Mouse (Mus musculus) lung, embryonic 16.5 days (tissue): Measurements from ENCODE around the gene Pibf1. TPM values are rescaled to one million over a fixed set of nuclear protein-coding genes. Genes with fewer than 3 reads are reported as not detected.

ENCODE experiments used
- ATAC-seq: fragments of 200-750 bp; cut with Nextera tagmentation; 2 replicates; pipeline ENCODE4 v1.8.0; 2017; ENCODE audit warnings: low read depth, mild to moderate bottlenecking, moderate library complexity
- H3K27ac ChIP-seq: fragments of 300-500 bp; sonication (generic); 2 replicates; pipeline ENCODE4 v1.5.1; 2014; ENCODE audit warnings: mild to moderate bottlenecking, control low read depth, low read length
- H3K27me3 ChIP-seq: fragments of 300-500 bp; sonication (generic); 2 replicates; pipeline ENCODE4 v1.6.1; 2014; ENCODE audit warnings: low read depth, low read length, mixed read lengths; ENCODE audit not compliant: control insufficient read depth, insufficient read depth
- H3K36me3 ChIP-seq: fragments of 300-500 bp; sonication (generic); 2 replicates; pipeline ENCODE4 v1.6.1; 2014; ENCODE audit warnings: low read length; ENCODE audit not compliant: control insufficient read depth, insufficient read depth
- H3K4me1 ChIP-seq: fragments of 300-500 bp; sonication (generic); replicated peaks from 2 replicates; pipeline ENCODE4 v1.6.1; 2014; ENCODE audit warnings: low read length, mixed read lengths; ENCODE audit not compliant: control insufficient read depth, insufficient read depth
- H3K4me2 ChIP-seq: fragments of 300-500 bp; sonication (generic); 2 replicates; pipeline ENCODE4 v1.6.1; 2014; ENCODE audit warnings: low read depth, low read length, control low read depth
- H3K4me3 ChIP-seq: fragments of 300-500 bp; sonication (generic); 2 replicates; pipeline ENCODE4 v1.5.1; 2014; ENCODE audit warnings: mild to moderate bottlenecking, low read length, control low read depth
- H3K9ac ChIP-seq: fragments of 300-500 bp; sonication (generic); 2 replicates; pipeline ENCODE4 v1.6.1; 2014; ENCODE audit warnings: low read length, control low read depth
- H3K9me3 ChIP-seq: fragments of 300-500 bp; sonication (generic); 2 replicates; pipeline ENCODE4 v1.6.1; 2016; ENCODE audit warnings: low read length; ENCODE audit not compliant: control insufficient read depth
- WGBS: fragments of 180-500 bp; shearing (Covaris S2); extraction: QIAGEN DNeasy Blood & Tissue Kit; methylation state at CpG from one replicate; pipeline ENCODE4 v1.1.7; 2014; 5-methylcytosine and 5-hydroxymethylcytosine counted together
- polyA plus RNA-seq: library from polyadenylated mRNA; unstranded; fragments of >200 nt; fragmentation: Nextera tagmentation; extraction: Ambion mirVana; gene quantifications from 2 replicates; pipeline ENCODE4 v1.2.1, GENCODE M21; 2015

Gene Pibf1
- polyA plus RNA-seq, 1 experiment from 2014 or later, result 19.9 TPM

DNA sequence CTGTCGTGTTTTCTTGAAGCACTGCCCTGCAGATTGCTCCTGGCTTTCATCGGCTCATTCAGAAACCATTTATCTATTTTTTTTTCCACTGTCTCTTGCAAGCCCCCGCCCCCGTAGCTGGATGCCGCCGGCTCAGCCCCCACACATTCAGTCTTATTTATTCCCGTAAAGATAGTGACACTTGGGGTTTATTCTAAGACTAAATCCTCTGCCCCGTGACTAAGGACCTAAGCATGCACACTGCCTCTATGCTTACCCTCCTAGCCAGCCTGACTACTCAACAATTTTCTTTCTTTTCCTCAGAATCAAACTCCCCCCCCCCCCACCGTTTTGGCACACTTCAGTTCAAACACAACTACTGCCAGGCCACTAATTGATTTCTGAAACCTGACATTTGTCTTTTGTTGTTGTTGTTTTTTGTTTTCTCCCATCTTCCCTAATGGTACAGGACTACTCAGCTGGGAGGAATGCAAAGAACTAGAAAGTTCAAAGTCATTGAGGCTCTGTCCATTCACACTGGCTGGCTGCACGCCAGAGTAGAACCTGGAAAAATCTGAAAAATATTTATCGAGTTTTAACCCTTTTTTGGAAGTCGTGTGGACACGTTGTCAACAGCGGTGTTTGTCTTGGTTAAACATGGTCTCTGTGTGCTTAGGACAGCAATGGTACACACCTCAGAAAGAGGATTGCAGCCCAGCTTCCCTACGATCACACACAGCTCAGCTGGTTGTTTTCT lies 196.6 kb downstream of the Pibf1 start:
- Histone ChIP-seq H3K4me2 (no peak overlapping the region), H3K27ac (no peak overlapping the region), H3K9ac (no peak overlapping the region), H3K4me3 (no peak overlapping the region), H3K27me3 (peaks cover 6% of the 10 kb centered on the region), H3K4me1 (peaks cover 5% of the 10 kb centered on the region; the same call in 1 of the 2 replicates), H3K36me3 (no peaks in the 10 kb centered on the region), H3K9me3 (no peaks in the 10 kb centered on the region)
- no peak for ATAC-seq
- WGBS, result 28% methylated on average over 15 of the region's 15 CpGs

DNA sequence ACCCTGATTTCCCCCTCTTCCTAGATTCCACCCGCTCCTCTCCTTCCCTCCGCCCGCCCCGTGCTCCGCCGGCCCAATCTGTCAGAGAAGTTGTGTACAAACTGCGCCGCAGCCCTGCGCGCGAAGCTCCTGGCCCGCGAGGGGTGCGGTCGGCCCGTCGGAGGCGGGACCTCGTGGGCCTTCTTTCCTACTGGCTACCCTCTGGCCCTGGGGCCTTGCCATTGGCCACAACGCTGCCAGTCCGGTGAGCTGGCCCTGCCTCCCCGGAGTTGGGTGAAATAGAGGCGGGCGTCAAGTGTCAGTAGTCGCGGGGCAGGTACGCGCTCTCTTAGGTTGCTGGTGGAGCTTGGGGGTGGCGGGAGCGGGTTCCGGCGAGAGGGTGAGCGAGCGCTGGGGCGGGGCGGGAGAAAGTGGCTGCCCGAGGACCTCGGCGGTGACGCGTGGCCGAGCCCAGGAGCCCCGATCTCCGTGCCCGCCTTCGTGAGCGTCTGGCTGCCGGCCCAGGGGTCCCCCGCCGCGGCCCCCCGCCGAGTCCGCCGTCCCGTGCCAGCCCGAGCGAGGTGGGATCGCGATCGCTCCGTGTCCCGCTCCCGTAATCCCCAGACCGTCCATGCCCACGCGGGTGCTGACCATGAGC lies 199.3 kb downstream of the Pibf1 start, which contains the start of gene Klf5:
Gene Klf5 (plus strand): TSS at position 307 of the 637 bp plus-strand sequence.
- ATAC-seq, result peak; percentile 98
- Histone ChIP-seq H3K27me3 (peaks cover 6% of the 10 kb centered on the region), H3K9me3 (no peaks in the 10 kb centered on the region), H3K36me3 (peaks cover 3% of the 10 kb centered on the region; the same call in 1 of the 2 replicates), H3K27ac (peak within 1 kb of the TSS; percentile 92), H3K4me3 (peak within 1 kb of the TSS; percentile 82), H3K4me2 (peak within 1 kb of the TSS; percentile 98), H3K9ac (peak within 1 kb of the TSS; percentile 85), H3K4me1 (peaks cover 5% of the 10 kb centered on the region; the same call in 1 of the 2 replicates)
- WGBS, result under 1% methylated on average over 55 of the region's 67 CpGs

DNA sequence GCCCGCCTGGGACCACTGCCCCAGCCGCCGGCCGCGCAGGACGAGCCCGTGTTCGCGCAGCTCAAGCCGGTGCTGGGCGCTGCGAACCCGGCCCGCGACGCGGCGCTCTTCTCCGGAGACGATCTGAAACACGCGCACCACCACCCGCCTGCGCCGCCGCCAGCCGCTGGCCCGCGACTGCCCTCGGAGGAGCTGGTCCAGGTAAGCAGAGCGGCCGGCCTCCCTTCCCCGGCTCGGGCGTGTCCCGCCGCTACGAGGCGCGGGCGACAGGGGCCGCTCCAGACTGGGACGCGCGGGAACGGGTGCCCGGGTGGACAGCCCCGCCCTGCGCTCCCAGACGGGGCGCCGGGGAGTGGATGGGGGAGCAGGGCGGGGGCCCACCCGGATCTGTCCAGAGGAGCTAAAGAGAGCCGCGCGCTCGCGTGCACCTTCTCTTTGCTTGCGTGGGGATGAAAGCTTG lies 199.8 kb downstream of the Pibf1 start:
- WGBS, result 0% methylated on average over 55 of the region's 60 CpGs
- Histone ChIP-seq H3K9me3 (no peaks in the 10 kb centered on the region), H3K4me2 (peak overlapping the region; percentile 98), H3K36me3 (peaks cover 3% of the 10 kb centered on the region; the same call in 1 of the 2 replicates), H3K9ac (peak overlapping the region; percentile 85), H3K4me1 (peaks cover 7% of the 10 kb centered on the region; the same call in 1 of the 2 replicates), H3K27ac (peak overlapping the region; percentile 92), H3K4me3 (peak overlapping the region; percentile 82), H3K27me3 (peaks cover 6% of the 10 kb centered on the region)
- ATAC-seq, result peak; percentile 71

DNA sequence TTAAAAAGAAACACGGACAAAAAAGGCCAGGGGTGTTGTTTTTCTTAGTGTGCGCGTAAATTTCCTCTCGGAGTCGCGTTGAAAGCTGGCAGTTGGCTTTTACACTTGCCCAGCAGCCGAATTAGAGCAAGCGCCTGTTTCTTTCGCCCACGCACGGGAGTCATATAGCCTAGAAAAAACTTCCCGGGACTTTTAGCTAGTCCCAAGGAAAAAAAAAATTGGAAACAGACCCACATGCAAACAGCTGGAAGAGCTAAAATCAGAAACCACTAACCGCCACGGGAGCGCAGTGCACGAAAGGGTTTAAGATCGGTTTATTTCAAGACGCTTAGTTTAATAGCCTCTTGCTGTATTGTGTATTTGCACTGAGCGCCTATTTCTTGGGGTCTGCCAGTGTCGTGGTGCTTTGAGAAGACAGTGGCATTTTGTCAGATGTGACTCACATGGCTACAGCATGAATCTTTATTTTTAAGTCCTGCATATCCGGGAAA lies 200.5 kb downstream of the Pibf1 start:
- no peaks in the 10 kb centered on the region for H3K9me3 ChIP-seq
- H3K4me1 ChIP-seq, result peaks cover 7% of the 10 kb centered on the region; the same call in 1 of the 2 replicates
- H3K27me3 ChIP-seq, result peaks cover 6% of the 10 kb centered on the region
- peak overlapping the region; percentile 82 for H3K4me3 ChIP-seq
- H3K4me2 ChIP-seq, result peak overlapping the region; percentile 98
- peaks cover 3% of the 10 kb centered on the region; the same call in 1 of the 2 replicates for H3K36me3 ChIP-seq
- H3K9ac ChIP-seq, result peak overlapping the region; percentile 85
- no peak for ATAC-seq
- WGBS, result 2% methylated on average over 21 of the region's 21 CpGs
- peak overlapping the region; percentile 92 for H3K27ac ChIP-seq

DNA sequence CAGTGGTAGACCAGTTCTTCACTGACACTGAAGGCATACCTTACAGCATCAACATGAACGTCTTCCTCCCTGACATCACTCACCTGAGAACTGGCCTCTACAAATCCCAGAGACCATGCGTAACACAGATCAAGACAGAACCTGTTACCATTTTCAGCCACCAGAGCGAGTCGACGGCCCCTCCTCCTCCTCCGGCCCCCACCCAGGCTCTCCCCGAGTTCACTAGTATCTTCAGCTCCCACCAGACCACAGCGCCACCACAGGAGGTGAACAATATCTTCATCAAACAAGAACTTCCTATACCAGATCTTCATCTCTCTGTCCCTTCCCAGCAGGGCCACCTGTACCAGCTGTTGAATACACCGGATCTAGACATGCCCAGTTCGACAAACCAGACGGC lies 202.2 kb downstream of the Pibf1 start:
- H3K27me3 ChIP-seq, result peaks cover 6% of the 10 kb centered on the region
- ATAC-seq, result no peak
- peaks cover 11% of the 10 kb centered on the region for H3K4me1 ChIP-seq
- no peak overlapping the region for H3K9ac ChIP-seq
- H3K4me3 ChIP-seq, result peak overlapping the region; percentile 82
- peak overlapping the region; percentile 98 for H3K4me2 ChIP-seq
- H3K27ac ChIP-seq, result no peak overlapping the region
- H3K9me3 ChIP-seq, result no peaks in the 10 kb centered on the region
- 49% methylated on average over 11 of the region's 11 CpGs for WGBS
- H3K36me3 ChIP-seq, result peaks cover 3% of the 10 kb centered on the region; the same call in 1 of the 2 replicates

Other genes starting within 250 kb of the Pibf1 start
- 1.7 and 5.7 TPM in 2 replicates for gene Rpl36a-ps1, start 105.1 kb upstream of the Pibf1 start, polyA plus RNA-seq
- 63.5 and 68.2 TPM in 2 replicates for gene Mzt1, start 53.3 kb upstream of the Pibf1 start, polyA plus RNA-seq
- 71.3 and 72.4 TPM in 2 replicates for gene Bora, start 53.2 kb upstream of the Pibf1 start, polyA plus RNA-seq
- gene Dis3, start 346 bp downstream of the Pibf1 start, polyA plus RNA-seq, result 24.1 and 26.9 TPM in 2 replicates
- gene Klf5, start 199.3 kb downstream of the Pibf1 start, polyA plus RNA-seq, result 33.7 and 35.7 TPM in 2 replicates